Mouse (Mus musculus) urinary bladder, postnatal 4 days (tissue): ENCODE measurements around the gene Acss2.
"Not testable (repeated sequence)": the region's sequence is repeated elsewhere in the genome, so short reads cannot be mapped to it uniquely, and the experiment has no call there.

Experiments
- DNase-seq, 2 experiments: peaks; one replicate each; pipeline ENCODE4 v3.0.0; 2021 to 2022; ENCODE audit warnings: low spot score in 2 of 2

Gene Acss2

DNA sequence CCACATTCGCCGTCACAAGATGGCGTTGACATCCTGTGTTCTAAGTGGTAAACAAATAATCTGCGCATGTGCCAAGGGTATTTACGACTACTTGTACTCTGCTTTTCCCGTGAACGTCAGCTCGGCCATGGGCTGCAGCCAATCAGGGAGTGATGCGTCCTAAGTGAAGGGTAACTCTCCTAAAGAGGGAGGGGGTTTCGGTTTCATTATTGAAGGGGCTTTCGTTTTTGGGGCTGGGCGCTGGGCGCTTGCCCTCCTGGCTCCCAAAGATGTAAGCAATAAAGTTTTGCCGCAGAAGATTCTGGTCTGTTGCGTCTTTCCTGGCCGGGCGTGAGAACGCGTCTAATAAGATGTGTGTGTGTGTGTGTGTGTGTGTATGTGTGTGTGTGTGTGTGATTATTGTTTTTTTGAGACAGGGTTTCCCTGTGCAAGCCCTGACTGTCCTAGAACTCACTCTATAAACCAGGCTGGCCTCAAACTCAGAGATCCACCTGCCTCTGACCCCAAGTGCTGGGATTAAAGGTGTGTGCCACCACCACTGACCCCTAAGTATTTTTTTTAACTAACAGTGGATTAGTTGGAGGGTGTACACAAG is 20.8 kb downstream of the Acss2 start:
- not testable (repeated sequence) for DNase-seq

DNA sequence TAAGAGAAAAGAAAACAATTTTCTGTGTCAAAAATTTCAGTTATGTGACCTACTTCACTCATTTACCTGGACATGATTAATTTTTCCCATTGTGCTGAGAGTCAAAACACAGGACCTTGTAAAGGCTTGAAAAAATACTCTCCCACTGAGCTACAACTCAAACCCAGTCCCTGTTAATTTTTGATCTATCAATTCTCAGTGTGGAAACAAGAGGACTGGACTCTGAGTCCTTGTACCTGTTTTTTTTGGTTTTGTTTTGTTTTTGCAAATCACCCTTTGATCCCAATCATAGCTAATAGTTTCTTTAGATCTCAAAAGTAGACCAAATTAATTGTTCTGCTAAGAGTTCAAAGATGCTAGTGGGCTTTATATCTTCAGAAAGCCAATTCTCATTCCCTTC is 21.9 kb downstream of the Acss2 start:
- no peak for DNase-seq

DNA sequence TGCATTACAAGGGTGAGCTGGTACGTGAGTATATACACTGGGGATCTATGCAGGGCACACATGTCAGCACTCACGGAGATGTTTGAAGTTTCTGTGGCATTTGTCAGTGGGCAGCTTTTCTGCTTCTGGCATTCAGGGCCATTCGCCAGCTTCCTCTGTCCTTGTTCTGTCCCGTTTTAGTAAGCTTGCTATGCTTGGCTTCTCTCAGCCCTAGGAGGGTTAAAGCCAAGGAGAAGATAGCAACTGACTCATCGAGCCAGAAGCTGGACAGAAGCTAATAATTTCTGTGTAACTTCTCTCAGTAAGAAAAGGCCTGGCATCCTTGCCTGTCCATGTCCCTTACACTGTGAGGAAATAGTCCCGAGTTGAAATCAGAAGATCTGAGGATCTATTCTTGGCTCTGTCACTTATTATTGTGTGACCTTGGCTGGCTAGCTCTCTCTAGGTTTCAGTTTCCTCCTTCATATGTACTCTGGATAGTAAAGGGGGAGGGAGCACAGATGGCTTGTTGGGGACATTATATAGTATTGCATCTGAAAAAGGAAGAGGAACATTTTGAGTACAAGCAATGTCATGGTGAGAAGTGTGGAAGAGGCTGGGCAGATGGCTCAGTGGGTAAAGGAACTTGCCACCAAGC is 23.2 kb downstream of the Acss2 start:
- DNase-seq = no peak

DNA sequence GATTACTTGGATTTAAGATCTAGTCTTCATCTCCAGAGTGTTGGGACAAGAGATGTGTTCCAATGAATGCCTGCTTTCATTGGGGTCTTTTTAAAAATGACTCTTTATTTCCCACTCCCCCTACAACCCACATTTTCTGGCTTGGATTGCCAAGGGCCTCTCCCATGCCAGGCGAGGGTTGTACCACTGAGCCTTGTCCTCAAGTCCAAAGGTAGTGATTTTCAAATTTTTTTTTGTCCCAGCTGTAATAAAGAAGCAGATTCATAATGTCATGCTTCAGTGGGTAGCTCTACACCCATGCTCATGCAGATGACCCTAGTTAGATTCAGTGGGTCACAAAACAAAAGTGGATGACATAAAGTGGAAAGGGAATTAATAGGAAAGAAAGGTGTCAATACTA is 29.2 kb downstream of the Acss2 start:
- no peak for DNase-seq

DNA sequence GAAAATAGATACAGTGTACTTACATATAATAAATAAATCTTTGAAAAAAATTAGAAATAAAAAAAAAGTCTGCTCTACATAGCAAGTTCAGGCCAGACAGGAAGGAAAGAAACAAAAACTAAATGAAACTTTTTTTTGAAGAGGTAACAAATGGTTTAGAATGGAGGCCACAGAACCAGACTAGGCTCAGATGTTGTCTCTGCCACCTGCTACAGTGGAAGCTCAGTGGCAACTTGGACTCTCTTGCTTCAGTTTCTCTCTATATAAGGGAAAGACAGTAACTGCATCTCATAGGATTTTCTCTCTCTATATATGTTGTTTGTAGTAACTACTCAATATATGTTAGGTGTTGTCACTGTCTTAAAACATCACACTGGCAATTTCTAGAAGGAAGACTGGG is 34.6 kb downstream of the Acss2 start:
- DNase-seq = no peak

DNA sequence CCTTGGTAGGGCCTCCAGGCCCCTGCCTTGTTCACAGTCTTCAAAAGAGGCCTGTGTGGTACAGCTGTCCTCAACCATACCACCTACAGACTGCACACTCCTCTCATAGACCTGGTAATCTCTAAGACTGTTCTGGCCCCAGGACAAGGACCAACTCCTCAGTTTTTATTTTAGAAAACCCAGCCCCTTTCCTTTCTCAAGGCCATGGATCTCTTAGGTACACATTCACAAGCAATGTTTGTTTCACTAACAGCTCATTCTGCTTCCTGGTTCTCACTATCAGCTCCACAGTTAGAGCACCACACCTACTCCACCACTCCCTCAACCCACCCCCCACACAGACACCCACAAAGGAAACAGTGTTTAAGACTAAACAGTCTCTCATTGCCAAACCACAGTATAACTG is 35.2 kb downstream of the Acss2 start:
- no peak for DNase-seq

DNA sequence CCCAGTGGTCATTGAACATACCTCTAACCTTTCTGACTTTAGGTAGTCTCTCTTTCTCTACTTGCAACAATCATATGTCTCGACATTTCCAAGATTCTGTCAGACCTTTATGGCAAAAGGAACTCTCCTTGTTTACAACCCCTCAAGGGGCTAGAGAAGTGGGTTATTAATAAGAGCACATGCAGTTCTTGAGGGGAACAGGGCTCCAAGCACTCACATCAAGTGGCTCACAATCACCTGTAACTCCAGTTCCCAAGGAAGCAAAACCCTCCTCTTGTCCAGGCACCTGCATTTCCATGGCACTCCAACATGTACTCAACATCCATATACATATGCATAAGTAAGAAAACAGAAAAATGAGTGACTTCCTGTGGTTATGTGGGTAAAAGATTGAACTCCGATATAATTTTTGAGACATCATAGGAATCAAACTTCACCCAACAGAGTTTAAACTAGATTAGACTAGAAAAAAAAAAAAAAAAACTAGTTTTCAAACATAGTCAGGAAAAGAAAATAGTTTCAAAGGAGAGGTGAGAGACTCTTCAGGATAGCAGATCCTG is 36.8 kb downstream of the Acss2 start:
- no peak for DNase-seq

DNA sequence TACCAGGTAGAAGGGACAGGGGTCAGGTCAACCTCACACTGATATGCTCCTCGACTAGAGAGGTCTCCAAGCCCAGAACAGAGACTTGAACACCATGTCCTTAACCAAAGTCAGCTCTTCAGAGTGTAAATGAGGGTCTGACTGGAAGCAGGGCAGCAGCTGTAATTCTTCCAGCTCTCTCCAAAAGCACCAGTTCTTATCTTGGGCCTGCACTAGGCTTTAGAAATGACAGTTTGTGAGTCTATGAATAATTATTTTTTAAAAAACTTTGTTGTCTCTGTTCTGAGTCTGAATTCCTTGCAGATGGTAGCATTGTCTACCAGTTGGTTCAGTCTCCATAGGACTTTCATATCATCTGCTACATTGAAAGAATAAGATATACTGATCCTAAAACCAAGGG is 44.5 kb downstream of the Acss2 start:
- DNase-seq = no peak

DNA sequence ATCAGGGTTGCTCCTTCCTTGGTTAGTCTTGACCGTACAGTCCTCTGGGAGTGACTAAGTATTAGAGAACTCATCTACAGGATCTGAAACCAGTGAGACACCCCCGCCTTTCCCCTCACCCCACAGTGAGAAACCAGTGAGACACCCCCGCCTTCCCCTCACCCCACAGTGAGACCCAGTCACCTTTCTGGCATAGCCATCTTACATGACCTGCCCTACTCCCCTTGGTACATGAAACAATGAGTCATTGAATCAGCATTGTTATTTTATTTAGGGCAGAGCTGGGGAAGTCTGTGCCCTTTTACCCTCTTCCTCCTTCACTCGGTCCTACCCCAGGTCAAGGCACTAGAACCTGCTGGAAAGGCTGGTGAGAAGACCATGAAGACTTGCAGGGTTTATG is 45.2 kb downstream of the Acss2 start:
- DNase-seq = no peak

DNA sequence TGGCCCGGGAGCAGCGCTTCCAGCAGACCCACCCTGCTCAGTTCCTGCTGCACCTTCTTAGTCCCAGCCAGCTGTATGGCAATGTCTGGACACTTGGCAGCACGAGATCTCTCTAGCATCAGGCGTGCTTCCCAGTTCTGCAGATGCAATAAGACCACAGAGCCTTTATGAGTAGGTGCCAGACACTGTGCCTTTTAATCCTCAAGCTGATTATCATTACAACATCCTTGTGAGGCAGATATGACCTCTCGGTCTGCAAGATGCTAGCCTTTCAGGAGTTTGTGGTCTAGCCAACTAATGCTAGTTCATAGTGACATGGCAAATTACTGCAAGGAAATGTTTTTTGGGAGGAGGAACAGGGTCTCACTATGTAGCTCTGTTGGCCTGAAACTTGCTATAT is 50.0 kb downstream of the Acss2 start:
- no peak for DNase-seq

DNA sequence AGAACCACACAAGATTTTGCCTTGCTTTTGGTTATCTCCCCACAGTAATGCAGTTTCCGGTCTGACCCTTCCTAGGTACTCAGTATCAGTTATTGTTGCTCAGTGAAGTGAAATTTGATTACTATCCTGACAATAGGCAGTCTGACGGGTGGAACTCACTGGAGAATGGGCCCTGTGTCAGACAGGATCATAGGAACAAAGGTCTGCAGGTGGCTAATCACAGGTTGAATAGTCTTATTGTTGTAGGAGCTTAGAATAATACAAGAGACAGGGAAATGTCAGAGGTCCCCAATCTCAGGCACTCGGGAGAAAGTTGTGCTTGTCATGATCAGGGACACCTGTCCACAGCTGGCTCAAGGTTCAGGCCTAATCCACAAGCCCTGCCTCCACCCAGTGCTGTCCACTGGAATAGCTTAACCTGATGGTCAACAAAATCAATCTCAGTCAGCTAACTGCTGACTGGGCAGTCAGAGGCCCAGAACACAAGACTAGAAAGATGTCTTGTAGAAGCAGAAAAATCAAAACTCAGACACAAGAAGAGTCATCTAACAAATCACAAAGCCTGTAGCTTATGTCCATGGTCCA is 51.6 kb downstream of the Acss2 start:
- DNase-seq = no peak

DNA sequence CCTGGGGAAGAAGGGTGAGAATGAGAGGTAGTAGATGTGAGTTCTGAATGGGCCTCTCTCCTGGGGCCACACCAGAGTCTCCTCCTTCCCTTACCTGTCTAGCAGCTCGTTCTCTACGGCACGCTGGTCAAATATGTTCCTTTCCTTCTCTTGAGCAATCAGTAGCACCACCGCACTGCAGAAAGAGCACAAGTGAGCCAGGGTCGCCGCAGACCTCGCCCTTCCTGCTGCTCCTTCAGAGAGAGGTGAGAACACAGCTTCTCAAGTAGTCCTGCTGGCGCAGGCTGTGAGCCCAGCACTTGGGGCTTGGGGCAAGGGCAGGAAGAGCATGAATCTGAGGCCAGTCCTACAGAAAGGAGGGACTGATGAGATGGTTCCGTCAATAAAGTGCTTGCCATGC is 55.3 kb downstream of the Acss2 start:
- DNase-seq = no peak

DNA sequence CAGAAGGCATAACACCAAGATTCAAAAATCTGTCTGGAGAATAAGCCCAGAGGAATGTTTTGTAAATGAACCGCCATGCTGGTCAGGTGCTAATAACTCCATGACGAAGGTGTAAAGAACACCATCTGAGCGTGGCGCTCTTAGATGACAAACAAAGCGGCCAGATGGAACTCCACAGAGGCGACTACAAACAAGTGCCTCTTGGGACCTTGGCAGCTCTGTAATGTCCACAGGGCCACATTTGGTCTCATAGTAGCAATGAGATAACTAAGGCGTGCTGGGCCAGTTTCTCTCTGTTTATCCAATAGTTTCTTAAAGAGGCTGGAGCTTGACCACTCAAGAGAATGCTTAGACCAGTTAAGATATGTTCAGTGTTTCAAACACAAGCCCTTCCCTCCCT is 56.2 kb downstream of the Acss2 start:
- no peak for DNase-seq

DNA sequence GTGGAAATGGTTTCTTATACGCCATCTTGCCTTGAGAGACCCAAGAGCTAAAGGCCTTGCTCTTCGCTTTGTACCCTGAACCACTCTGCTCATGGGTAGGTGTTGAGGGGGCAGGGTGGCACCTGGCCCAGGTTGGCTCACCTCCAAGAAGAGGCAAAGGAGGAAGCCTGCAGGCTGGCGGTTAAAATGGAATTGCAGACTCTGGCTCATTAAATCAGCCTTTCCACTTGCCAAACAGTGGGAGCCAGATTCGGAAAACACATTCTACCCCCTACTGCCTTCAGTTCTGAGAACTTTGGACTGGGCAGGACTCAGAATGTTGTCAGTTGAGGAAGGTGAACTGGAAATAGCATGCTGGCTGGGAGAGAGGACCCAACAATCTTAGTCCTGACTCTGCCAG is 57.0 kb downstream of the Acss2 start:
- DNase-seq = no peak

DNA sequence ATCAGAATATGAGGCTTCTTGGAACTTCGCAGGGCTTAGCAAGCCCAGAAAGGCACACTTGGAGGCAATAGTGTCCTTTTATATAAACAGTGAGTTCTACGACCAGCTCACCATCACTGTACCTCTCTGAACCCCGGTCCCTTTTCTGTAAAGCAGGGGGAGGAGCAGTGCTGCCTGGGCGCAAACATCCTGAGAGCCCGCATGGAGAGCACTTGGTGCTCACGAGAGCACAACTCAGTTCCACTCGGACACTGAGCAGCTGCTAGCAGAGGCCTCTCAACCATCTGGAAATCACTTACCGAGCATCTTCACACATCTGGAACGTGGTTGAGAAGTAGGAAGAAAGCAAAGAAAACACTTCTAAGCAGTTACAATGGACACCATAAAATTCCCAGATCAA is 58.9 kb downstream of the Acss2 start:
- no peak for DNase-seq

DNA sequence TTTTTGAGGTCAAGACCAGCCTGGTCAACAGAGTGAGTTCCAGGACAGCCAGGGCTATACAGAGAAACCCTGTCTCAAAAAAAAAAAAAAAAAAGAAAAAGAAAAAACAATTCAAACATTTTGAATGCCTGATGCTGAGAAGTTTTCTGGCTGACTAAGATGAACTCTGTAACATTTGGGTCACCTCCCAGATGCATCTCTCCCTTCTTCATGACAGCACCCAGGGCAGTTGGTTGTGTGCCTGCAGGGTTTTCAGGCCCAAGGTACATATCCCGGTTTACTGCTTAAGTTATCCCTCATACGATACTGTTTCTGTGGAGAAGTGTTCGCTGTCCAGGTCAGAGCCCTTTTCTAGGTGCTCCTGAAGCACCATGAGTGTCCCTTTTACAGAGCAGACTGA is 62.6 kb downstream of the Acss2 start:
- DNase-seq = no peak

DNA sequence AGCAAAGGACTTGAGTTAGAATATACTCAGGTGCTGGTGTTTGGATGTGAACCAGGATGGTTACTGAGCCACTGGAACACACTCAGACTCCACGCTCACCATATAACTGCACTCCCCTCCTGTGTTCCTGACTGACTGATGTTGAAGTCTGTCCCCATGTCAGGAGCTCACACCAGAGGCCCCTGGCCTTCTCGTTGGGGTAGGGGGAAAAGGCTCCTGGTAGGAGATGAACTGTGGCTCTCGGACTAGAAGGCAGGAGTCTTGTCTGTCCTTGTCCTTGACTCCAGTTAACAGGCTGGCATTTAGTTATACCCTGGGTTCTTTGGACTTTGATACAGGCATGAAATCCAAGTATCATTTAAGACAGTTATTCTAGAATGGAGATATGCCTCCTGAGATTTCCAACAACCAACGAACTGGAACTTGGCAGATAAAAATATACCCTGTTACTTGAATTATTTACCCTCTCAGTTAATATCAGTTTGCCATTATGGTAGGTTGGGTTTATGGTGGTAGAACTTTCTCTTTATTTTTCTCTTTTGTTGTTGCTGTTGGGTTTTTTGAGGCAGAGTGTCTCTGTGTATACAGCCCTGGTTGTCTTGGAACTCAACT is 64.7 kb downstream of the Acss2 start:
- no peak for DNase-seq

DNA sequence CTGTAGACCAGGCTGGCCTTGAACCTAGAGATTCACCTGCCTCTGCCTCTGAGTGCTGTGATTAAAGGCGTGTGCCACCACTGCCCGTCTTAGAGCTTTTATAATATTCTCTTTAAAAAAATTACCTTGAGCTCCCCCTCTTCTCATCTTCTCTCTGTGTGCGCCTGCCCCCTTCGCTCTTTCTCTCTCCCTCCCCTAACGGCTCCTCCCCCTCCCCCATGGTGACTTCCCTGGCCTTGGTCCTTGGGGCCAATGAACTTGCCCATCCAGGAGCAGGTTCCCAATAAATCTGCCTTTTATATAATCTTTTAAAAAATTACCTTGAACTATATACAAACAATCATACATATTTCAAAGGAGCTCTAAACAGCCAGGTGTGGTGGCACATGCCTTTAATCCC is 65.2 kb downstream of the Acss2 start:
- no peak for DNase-seq

DNA sequence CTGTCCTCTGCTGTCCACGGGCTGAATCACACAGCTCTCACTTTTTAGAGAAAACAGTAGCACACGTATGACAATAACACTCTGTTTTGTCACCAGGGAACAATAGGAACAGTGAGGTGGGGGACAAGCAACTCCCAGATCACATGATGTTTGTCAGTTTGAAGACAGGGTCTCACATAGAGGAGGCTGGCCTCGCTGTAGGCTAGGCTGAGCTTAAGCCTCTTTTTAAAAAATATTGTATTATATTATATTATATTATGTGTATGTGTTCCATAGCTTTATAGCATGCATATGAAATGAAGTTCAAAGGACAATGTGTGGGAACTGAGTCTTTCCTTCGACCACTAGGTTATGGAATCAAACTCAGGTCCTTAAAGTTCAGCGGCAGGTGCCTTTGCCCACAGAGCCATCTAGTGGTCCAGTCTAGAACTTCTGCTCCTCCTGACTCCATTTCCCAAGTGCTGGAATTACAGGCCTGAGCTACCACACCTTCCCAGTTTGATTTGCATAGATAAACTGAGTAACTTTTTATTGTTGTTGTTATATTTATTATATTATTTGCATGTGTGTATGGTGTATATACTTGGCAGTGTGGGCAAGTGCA is 66.3 kb downstream of the Acss2 start:
- no peak for DNase-seq

DNA sequence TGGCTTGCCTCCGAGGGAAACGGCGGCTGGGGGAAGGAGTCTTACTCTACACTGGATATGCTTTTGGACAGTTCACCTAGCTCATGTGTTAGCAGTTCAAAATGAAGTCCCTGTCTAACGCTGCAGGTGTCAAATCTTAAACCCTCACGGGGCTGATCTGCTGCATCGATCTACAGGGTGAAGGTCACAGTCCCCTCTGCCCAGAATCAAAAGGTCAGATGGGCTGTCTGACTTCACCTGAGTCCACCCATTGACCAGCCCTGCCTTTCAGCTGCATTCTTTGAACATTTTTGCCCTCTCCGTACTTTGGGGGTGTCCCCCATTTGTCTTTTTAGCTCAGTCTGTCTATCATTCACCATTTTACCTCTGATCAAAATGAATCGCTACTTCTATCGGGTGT is 67.3 kb downstream of the Acss2 start:
- DNase-seq = no peak

DNA sequence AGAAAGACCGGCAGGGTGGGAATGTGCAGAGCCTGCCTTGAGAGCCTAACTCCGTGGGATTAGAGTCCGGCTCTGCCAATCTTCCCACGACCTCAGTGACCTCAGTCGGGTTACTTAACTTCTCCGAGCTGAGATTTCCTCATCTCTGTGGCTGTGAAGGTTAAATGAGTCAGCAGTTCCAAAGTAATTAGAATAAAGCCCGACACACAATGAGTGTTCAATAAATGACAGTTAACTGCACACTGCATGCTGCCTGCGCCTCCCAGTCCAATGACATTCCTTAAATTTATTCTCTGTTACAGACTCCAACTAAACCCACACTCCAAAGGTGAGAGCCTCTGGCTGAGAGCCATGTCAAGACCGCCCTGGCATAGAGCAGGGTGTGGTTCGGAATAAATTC is 67.7 kb downstream of the Acss2 start:
- no peak for DNase-seq

DNA sequence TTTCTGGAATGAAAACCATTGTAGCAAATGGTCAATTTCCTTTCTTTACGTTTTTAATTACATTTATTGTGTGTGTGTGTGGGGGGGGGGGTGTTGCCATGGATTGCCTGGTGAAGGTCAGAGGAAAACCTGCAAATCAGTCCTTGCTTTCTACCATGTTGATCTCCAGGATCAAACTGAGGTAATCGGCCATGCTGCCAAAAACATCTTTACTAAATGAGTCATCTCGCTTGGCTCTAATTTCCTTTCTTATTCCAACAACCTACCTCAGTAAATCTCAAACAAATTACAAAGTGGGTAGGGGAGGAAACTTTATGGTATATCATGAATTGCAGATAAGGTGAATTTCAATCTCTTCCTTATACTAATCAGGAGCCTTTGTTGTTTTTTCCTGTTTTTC is 70.4 kb downstream of the Acss2 start:
- DNase-seq = no peak

DNA sequence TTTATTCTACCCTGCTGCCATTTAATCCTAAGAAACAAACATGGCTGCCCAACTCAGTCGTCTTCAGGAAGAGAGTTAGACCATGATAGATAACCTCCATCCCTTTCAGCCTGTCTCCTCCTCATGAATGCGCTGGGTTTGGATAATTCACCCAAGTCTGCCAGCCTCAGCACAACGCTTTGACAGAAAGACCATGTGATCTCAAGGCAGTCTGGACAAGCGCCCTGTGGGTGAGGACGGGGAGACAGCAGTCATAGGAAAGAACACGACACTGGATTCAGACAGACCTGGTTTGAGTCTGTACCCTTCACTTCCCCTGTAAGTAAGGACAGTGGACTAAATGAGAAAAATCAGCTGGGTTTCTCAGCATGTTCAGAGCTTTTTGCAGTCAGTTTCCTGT is 71.8 kb downstream of the Acss2 start:
- no peak for DNase-seq
